Mouse (Mus musculus) olfactory bulb, adult 2 months (tissue): ENCODE results near the gene M6pr.

Experiments
- CTCF ChIP-seq: fragments of 200-500 bp; IDR thresholded peaks from 2 replicates; pipeline ENCODE4 v1.5.1; 2012; ENCODE audit warnings: low read depth, mild to moderate bottlenecking, low read length, moderate library complexity; ENCODE audit not compliant: insufficient read depth
- POLR2A ChIP-seq: fragments of 200-500 bp; IDR thresholded peaks from 2 replicates; pipeline ENCODE4 v1.6.1; 2012; ENCODE audit warnings: mild to moderate bottlenecking, low read depth, low read length, moderate library complexity; ENCODE audit not compliant: insufficient read depth

- no peak for TF ChIP-seq CTCF
- no peak for TF ChIP-seq POLR2A
These were observed 26.3 kb downstream of the M6pr start for GRCm38 (mm10) chr6:122334786-122335340.
